Mouse (Mus musculus): Measurements from ENCODE around the gene Ppm1k. TPM values are rescaled to one million over a fixed set of nuclear protein-coding genes. Genes with fewer than 3 reads are reported as not detected.
"Not testable (repeated sequence)": the region's sequence is repeated elsewhere in the genome, so short reads cannot be mapped to it uniquely, and the experiment has no call there.

The Ppm1k gene
- total and polyA plus RNA-seq, 2 experiments from 2014 or later: 7.0 to 17.9 TPM

GRCm38 (mm10) chr6:57544866-57545265 lies 9.6 kb upstream of the Ppm1k start:
- H3K9ac ChIP-seq (replicated peaks; ENCODE audit: low read length, poor library complexity, severe bottlenecking): no peak overlapping the region
- peak; percentile 72; the same call in 1 of the 2 replicates for ATAC-seq (ENCODE audit: low FRiP score)
- 60% methylated on average over 2 of the region's 2 CpGs for WGBS

GRCm38 (mm10) chr6:57543591-57543990 lies 8.3 kb upstream of the Ppm1k start:
- H3K4me2 ChIP-seq (ENCODE audit: low read depth, low read length, poor library complexity, severe bottlenecking); DNase-seq (ENCODE audit: low spot score); H3K27me3 ChIP-seq (ENCODE audit: insufficient read depth, low read length); H3K4me1 ChIP-seq (ENCODE audit: insufficient read depth, low read length); H3K27ac ChIP-seq (ENCODE audit: low read depth, low read length); H3K9ac ChIP-seq (replicated peaks; ENCODE audit: low read length, poor library complexity, severe bottlenecking); H3K9me3 ChIP-seq (ENCODE audit: low read length); H3K36me3 ChIP-seq (ENCODE audit: insufficient read depth, low read length); ATAC-seq (ENCODE audit: low FRiP score); H3K4me3 ChIP-seq (ENCODE audit: low read depth, low read length): not testable (repeated sequence)

More at GRCm38 (mm10) chr6:57544866-57545265, 9.6 kb upstream of the Ppm1k start:
- H3K4me2 ChIP-seq (ENCODE audit: low read depth, low read length, poor library complexity, severe bottlenecking): no peak overlapping the region
- H3K9me3 ChIP-seq (ENCODE audit: low read length): no peaks in the 10 kb centered on the region
- DNase-seq (ENCODE audit: low spot score): peak; percentile 37
- H3K36me3 ChIP-seq (ENCODE audit: insufficient read depth, low read length): no peaks in the 10 kb centered on the region
- H3K27me3 ChIP-seq (ENCODE audit: insufficient read depth, low read length): no peaks in the 10 kb centered on the region
- no peaks in the 10 kb centered on the region for H3K4me1 ChIP-seq (ENCODE audit: insufficient read depth, low read length)
- no peak overlapping the region for H3K27ac ChIP-seq (ENCODE audit: low read depth, low read length)
- TF ChIP-seq CTCF (IDR thresholded peaks at IDR 0.05): no peak
- H3K4me3 ChIP-seq (ENCODE audit: low read depth, low read length): no peak overlapping the region

DNA sequence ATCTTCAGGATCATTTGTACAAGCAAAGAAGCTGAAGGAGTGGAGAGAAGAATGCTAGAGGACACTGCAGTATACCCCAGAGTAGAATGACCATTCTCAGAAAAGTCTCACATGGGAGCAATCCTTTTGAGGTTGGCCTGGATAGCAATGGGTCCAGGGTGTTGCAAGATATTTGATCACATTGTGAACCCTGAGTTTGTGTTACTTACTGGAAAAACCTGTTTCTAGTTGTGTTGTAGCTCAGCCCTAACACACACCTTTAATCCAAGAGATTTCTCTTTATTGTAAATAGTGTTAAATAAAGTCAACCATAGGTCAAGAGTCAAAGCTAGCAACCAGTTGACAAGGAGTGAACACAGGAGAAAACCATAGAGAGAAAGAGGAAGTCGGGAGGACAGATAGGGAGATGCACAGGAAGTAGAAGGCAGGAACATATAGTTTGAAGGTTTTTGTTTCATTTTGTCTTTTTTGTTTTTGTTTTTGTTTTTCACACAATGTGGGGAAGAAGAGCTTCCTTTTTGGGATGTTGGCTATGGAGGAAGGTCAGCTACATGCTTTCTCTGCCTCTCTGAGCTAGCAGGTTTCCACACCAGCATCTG lies 6.6 kb upstream of the Ppm1k start:
- no peak for TF ChIP-seq CTCF (IDR thresholded peaks at IDR 0.05)
- no peak overlapping the region for H3K9ac ChIP-seq (replicated peaks; ENCODE audit: low read length, poor library complexity, severe bottlenecking)
- no peak overlapping the region for H3K27ac ChIP-seq (ENCODE audit: low read depth, low read length)
- DNase-seq (ENCODE audit: low spot score) (no peak), ATAC-seq (ENCODE audit: low FRiP score) (no peak)
- no peaks in the 10 kb centered on the region for H3K27me3 ChIP-seq (ENCODE audit: insufficient read depth, low read length)
- no peaks in the 10 kb centered on the region for H3K9me3 ChIP-seq (ENCODE audit: low read length)
- no peaks in the 10 kb centered on the region for H3K4me1 ChIP-seq (ENCODE audit: insufficient read depth, low read length)
- no peak overlapping the region for H3K4me3 ChIP-seq (ENCODE audit: low read depth, low read length)
- H3K36me3 ChIP-seq (ENCODE audit: insufficient read depth, low read length): no peaks in the 10 kb centered on the region
- 81% methylated on average over 1 of the region's 1 CpGs for WGBS
- no peak overlapping the region for H3K4me2 ChIP-seq (ENCODE audit: low read depth, low read length, poor library complexity, severe bottlenecking)

DNA sequence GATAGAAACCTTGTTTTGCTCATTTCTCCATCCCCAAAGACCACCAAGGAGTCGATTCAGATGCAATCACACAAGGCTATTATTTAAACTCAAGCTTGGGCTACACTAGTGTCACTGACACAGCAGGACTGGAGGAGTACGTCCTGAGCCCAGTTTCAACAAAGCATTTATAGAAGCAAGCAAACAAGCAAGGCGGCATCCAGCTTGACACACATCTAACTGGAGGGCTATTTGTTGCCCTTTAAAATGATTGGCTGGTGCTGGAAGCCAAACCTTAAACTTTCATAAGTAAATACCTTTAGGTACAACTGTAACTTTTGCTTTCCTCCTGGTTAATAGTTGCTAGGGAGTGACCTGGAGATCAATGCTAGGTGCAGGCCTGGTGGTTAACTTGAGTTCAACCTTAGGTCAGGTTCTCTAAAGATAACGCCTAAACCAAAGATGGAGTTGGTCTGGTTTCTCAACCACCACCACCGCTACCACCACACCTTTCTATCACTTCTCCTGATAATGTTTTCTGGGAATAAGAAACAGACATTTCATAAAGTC lies 5.8 kb upstream of the Ppm1k start:
- Histone ChIP-seq H3K9ac (replicated peaks; ENCODE audit: low read length, poor library complexity, severe bottlenecking) (no peak overlapping the region), H3K4me3 (ENCODE audit: low read depth, low read length) (no peak overlapping the region), H3K27me3 (ENCODE audit: insufficient read depth, low read length) (no peaks in the 10 kb centered on the region), H3K9me3 (ENCODE audit: low read length) (no peaks in the 10 kb centered on the region), H3K4me2 (ENCODE audit: low read depth, low read length, poor library complexity, severe bottlenecking) (no peak overlapping the region), H3K27ac (ENCODE audit: low read depth, low read length) (no peak overlapping the region), H3K36me3 (ENCODE audit: insufficient read depth, low read length) (no peaks in the 10 kb centered on the region), H3K4me1 (ENCODE audit: insufficient read depth, low read length) (no peaks in the 10 kb centered on the region)
- no peak for ATAC-seq (ENCODE audit: low FRiP score)
- WGBS: 85% methylated on average over 5 of the region's 5 CpGs
- no peak for TF ChIP-seq CTCF (IDR thresholded peaks at IDR 0.05)
- no peak for DNase-seq (ENCODE audit: low spot score)

DNA sequence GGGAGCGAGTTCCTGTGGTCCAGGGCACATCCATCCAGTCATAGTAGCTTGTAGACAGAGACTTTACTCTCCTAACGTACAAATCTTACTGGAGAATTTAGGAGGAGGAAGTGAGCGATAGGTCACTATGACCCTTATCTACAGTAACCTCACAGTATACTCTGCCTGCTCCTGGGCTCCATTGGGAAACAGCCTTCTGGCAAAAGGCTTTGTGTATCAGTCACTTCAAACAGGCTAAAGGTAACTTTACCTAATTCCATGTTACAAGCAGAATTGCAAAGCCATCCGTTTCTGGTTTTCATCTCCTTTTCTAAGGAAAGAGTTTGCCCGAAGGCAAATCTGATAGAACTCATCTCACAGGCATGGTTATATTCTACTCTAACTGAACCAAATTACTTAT lies 2.6 kb upstream of the Ppm1k start:
- no peak for ATAC-seq (ENCODE audit: low FRiP score)
- DNase-seq (ENCODE audit: low spot score): no peak
- Histone ChIP-seq H3K27me3 (ENCODE audit: insufficient read depth, low read length) (no peaks in the 10 kb centered on the region), H3K4me1 (ENCODE audit: insufficient read depth, low read length) (no peaks in the 10 kb centered on the region), H3K9me3 (ENCODE audit: low read length) (no peaks in the 10 kb centered on the region), H3K36me3 (ENCODE audit: insufficient read depth, low read length) (no peaks in the 10 kb centered on the region), H3K9ac (replicated peaks; ENCODE audit: low read length, poor library complexity, severe bottlenecking) (no peak overlapping the region), H3K4me2 (ENCODE audit: low read depth, low read length, poor library complexity, severe bottlenecking) (no peak overlapping the region), H3K27ac (ENCODE audit: low read depth, low read length) (no peak overlapping the region), H3K4me3 (ENCODE audit: low read depth, low read length) (no peak overlapping the region)
- 90% methylated on average over 5 of the region's 5 CpGs for WGBS
- no peak for TF ChIP-seq CTCF (IDR thresholded peaks at IDR 0.05)

DNA sequence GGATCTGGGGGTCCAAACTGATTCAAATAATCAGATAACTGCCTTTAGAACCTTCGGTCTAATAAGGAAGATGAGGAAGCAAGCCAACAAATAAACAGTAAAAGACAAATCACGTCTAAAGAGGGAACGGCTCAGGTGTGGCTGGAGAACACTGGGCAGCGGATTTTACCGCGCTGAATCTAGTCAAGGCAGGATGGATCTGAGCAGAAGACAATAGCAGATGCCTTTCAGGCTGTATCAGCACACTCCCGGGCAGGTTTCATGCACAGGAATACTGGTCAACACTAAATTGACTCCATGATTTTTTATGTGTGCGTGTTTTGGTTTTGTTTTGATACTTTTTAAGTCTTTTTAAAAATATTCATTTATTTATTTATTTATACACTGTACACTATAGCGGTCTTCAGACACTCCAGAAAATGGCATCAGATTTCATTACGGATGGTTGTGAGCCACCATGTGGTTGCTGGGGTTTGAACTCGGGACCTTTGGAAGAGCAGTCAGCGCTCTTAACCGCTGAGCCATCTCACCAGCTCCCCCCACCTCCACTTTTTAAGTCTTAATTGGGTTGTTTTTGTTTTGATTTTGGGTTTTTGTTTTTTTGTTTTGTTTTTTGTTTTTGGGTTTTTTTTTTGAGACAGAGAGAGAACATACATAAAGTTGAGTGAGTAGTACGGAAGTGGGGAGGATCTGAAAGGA lies 852 bp upstream of the Ppm1k start:
- no peak for TF ChIP-seq CTCF (IDR thresholded peaks at IDR 0.05)
- WGBS: 23% methylated on average over 14 of the region's 14 CpGs
- Histone ChIP-seq H3K36me3 (ENCODE audit: insufficient read depth, low read length) (no peaks in the 10 kb centered on the region), H3K4me1 (ENCODE audit: insufficient read depth, low read length) (no peaks in the 10 kb centered on the region), H3K4me2 (ENCODE audit: low read depth, low read length, poor library complexity, severe bottlenecking) (peak overlapping the region; percentile 76), H3K9me3 (ENCODE audit: low read length) (no peaks in the 10 kb centered on the region), H3K27me3 (ENCODE audit: insufficient read depth, low read length) (no peaks in the 10 kb centered on the region), H3K9ac (replicated peaks; ENCODE audit: low read length, poor library complexity, severe bottlenecking) (peak overlapping the region; percentile 46), H3K4me3 (ENCODE audit: low read depth, low read length) (peak overlapping the region; percentile 83), H3K27ac (ENCODE audit: low read depth, low read length) (peak overlapping the region; percentile 68)
- ATAC-seq (ENCODE audit: low FRiP score) (0 out of 2 replicates have a peak, but pooled peaks have one; percentile 22), DNase-seq (ENCODE audit: low spot score) (peak; percentile 13)
